Mouse (Mus musculus) brain, embryonic 14.5 days (tissue): ENCODE results near the gene Amdhd2.

ENCODE experiments used
- CTCF ChIP-seq: fragments of 200-500 bp; IDR thresholded peaks from 2 replicates; pipeline ENCODE4 v1.5.1; 2012; ENCODE audit warnings: inconsistent platforms, mild to moderate bottlenecking, moderate library complexity, borderline replicate concordance; ENCODE audit not compliant: insufficient read depth, insufficient read length; ENCODE audit errors: extremely low read depth
- POLR2A ChIP-seq: fragments of 200-500 bp; IDR thresholded peaks from 2 replicates; pipeline ENCODE4 v1.6.1; 2012; ENCODE audit warnings: mild to moderate bottlenecking, inconsistent platforms, borderline replicate concordance; ENCODE audit not compliant: poor library complexity, insufficient read depth, insufficient read length, severe bottlenecking; ENCODE audit errors: extremely low read depth

DNA sequence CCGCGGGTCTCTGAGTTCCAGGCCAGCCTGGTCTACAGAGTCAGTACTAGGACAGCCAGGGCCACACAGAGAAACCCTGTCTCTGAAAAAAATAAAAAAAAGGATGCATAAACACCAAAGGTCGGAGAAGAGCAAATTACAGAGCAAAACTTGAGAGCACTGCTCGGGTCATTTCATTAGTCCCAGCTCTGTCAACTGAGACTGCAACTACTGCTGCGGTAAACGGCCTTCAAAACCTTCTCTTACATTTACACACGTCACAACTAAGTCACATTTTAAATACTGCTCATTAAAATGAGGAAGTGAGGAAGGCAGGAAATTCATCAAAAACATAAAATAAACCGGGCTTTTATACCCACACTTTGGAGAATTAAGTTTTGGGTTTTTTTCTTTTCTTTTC lies 29.3 kb upstream of the Amdhd2 start:
- TF ChIP-seq POLR2A (no peak), CTCF (no peak)
